Mouse (Mus musculus) heart, adult 2 months (tissue): ENCODE results near the gene Wwox. TPM values are rescaled to one million over a fixed set of nuclear protein-coding genes. Genes with fewer than 3 reads are reported as not detected.

ENCODE experiments used
- DNase-seq, 2 experiments: peaks; one replicate each; pipeline ENCODE4 v3.0.0; 2021
- H3K27ac ChIP-seq: fragments of 200-600 bp; 2 replicates; pipeline ENCODE4 v1.8.1; 2022
- H3K27me3 ChIP-seq: fragments of 200-500 bp; 2 replicates; pipeline ENCODE4 v1.6.1; 2012; ENCODE audit warnings: mild to moderate bottlenecking, low read length, inconsistent platforms, mixed read lengths; ENCODE audit not compliant: control insufficient read depth, insufficient read depth
- H3K36me3 ChIP-seq: fragments of 200-500 bp; 2 replicates; pipeline ENCODE4 v1.6.1; 2012; ENCODE audit warnings: low read length, inconsistent platforms; ENCODE audit not compliant: control insufficient read depth, insufficient read depth
- H3K4me1 ChIP-seq: fragments of 200-500 bp; 2 replicates; pipeline ENCODE4 v1.6.1; 2011; ENCODE audit warnings: low read length; ENCODE audit not compliant: control insufficient read depth, insufficient read depth
- H3K4me3 ChIP-seq: fragments of 200-600 bp; 2 replicates; pipeline ENCODE4 v1.8.1; 2022
- H3K79me2 ChIP-seq: fragments of 200-500 bp; replicated peaks from 2 replicates; pipeline ENCODE4 v1.6.1; 2012; ENCODE audit warnings: mild to moderate bottlenecking, inconsistent platforms, low read length, moderate library complexity, mixed read lengths; ENCODE audit not compliant: control insufficient read depth, insufficient read depth
- H3K9ac ChIP-seq: fragments of 200-500 bp; 2 replicates; pipeline ENCODE4 v1.6.1; 2012; ENCODE audit warnings: low read depth, mild to moderate bottlenecking, control low read depth, inconsistent platforms, low read length, mixed read lengths
- CTCF ChIP-seq: fragments of 200-600 bp; IDR thresholded peaks from 2 replicates; pipeline ENCODE4 v1.8.1; 2022; ENCODE audit warnings: antibody characterized with exemption, mild to moderate bottlenecking, moderate library complexity
- EP300 ChIP-seq: fragments of 200-500 bp; IDR thresholded peaks from 2 replicates; pipeline ENCODE4 v1.6.1; 2011; ENCODE audit warnings: low read depth, low read length, control low read depth; ENCODE audit not compliant: insufficient read depth
- POLR2A ChIP-seq: fragments of 200-500 bp; IDR thresholded peaks from 2 replicates; pipeline ENCODE4 v1.6.1; 2011; ENCODE audit warnings: mild to moderate bottlenecking, low read depth, low read length, control low read depth; ENCODE audit not compliant: insufficient read depth
- WGBS: fragments of 180-500 bp; shearing (Covaris S2); methylation state at CpG from one replicate; pipeline ENCODE4 v1.1.7; 2018; 5-methylcytosine and 5-hydroxymethylcytosine counted together
- intact Hi-C: fragments of 180-260 bp; cut with DNase I; formaldehyde crosslinking; loops from one replicate; pipeline ENCODE4 v1.15.1; 2025
- polyA plus RNA-seq: library from polyadenylated mRNA; depleted of rRNA; stranded (reverse); fragments of >200 nt; gene quantifications from 2 replicates; pipeline ENCODE4 v1.2.3, GENCODE M21; 2012
- total RNA-seq, 2 experiments: library from RNA; stranded (reverse); gene quantifications; 2 replicates each; pipeline ENCODE4 v1.2.3; 2021

Wwox gene
- total and polyA plus RNA-seq, 3 experiments, result 3.3 to 4.6 (median 4.6) TPM

DNA sequence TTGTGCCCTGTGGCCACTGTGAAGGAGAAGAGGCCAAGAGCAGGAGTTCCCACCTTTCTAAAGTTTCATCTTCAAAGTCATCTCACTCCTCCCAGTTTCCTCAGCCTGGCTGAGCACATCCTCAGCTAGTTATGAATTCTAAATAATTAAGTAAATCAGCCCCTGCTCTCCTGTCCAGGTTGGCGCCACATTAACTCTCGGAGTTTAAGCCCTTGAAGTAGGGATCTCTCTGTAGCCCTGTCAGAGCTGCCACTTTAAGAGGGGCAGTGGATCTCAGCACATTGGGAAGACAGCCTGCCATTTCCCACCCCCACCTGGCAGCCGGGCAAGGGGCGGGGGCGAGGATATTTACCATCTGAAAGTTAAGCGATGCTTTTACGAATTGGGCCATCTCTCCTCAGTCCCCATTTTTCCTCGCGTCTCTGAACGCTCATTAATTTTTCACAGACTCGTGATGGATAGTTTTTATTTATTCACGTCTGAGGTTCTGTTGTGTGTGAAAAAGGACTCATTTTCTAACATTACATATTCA, 150.9 kb downstream of the Wwox start:
- no peak for DNase-seq
- no peak overlapping the region for H3K27ac ChIP-seq
- WGBS, result 95% methylated on average over 12 of the region's 12 CpGs
- H3K79me2 ChIP-seq, result no peaks in the 10 kb centered on the region
- H3K27me3 ChIP-seq, result no peaks in the 10 kb centered on the region
- TF ChIP-seq POLR2A (no peak), CTCF (no peak), EP300 (no peak)
- no peak overlapping the region for H3K4me3 ChIP-seq
- no peaks in the 10 kb centered on the region for H3K4me1 ChIP-seq
- intact Hi-C loops, result no loop called here
- no peak overlapping the region for H3K9ac ChIP-seq
- H3K36me3 ChIP-seq, result no peaks in the 10 kb centered on the region

DNA sequence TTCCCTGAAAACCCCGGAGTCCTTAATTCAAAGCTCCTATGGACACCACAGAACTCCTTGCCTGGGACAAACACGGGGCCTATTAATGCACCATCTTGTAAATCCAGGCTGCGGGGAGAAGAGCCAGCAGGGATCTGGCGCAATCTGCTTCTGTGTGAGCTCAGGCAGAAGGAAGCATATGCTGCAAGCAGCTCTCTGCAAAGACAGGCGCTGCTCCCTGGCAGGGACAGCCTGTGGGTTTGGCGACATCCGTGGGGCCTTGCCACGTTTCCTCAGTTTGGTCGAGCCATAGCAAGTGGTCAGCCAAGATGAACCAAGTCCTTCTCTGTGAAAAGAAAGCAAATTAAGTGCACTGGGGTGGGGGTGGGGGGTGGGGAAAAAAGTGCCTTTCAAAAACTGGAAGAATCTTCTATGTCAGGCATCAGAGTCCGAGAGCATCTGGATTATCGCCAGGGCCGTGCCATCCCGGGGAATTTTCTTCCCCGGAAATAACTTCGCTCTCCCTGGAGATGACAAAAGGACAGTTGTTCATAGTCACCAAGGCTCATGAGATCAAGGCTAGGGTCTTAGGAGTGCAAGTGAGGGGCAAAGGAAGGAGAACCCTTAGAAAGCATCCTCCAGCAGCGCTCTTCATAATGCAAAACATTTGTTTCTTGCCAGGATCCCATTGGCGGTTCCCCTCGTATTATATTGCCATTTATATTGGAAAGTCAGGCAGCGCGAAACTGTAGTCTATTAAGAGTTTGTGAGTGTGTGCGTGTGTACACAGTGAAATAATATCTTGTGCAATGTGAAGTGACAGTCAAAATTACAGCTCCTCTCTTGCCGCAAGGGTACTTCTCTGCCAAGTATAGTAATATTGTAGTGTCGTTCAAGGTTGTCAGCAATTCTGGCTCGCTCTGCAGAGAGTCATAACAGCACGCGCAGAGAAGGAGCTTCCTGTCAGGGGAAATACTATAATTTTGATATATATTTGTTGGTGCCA, 152.1 kb downstream of the Wwox start:
- 60% methylated on average over 26 of the region's 26 CpGs for WGBS
- Histone ChIP-seq H3K36me3 (no peaks in the 10 kb centered on the region), H3K9ac (no peak overlapping the region), H3K27me3 (no peaks in the 10 kb centered on the region), H3K27ac (no peak overlapping the region), H3K4me1 (no peaks in the 10 kb centered on the region), H3K4me3 (no peak overlapping the region), H3K79me2 (no peaks in the 10 kb centered on the region)
- intact Hi-C loops, result no loop called here
- TF ChIP-seq CTCF (no peak), EP300 (no peak), POLR2A (no peak)
- DNase-seq, result peak; percentile 43 to 54

DNA sequence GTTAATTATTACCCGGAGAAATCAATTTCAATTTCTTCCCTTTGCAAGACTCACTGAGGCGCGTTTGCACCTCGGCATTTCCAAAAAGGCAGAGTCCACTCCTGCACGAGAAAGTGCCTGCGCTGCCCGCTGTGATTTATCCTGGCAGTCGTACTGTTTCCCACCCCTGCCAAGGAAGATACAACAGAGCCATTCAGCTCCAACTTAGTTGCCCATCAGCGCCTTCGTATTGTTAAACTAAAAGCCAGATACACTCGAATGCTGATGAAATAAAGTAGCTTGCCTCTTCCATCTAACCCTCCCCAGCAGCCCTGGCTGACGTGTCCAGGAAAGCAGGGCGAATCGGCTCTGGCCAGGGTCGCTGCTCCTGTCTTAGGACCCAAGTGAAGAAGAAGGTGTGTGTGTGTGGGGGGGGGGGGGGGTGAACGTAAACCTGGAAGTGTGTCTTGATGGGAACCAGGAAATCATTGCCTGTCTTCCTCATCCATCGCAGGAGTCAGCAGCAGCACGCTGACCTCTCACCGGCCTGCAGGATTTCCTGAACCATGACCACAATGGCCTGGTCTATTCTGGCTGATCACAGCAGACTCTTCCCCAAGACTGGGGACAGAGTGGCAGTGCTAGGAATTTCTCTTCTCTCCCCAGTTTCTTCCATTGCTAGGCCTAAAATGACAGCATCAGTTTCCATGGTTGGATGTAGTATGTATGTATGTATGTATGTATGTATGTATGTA, 154.1 kb downstream of the Wwox start:
- H3K79me2 ChIP-seq, result no peaks in the 10 kb centered on the region
- no peak for TF ChIP-seq EP300
- TF ChIP-seq CTCF, result no peak
- TF ChIP-seq POLR2A, result no peak
- no peaks in the 10 kb centered on the region for H3K27me3 ChIP-seq
- DNase-seq, result no peak
- H3K4me3 ChIP-seq, result no peak overlapping the region
- no peaks in the 10 kb centered on the region for H3K4me1 ChIP-seq
- no peak overlapping the region for H3K27ac ChIP-seq
- WGBS, result 74% methylated on average over 19 of the region's 19 CpGs
- no peaks in the 10 kb centered on the region for H3K36me3 ChIP-seq
- H3K9ac ChIP-seq, result no peak overlapping the region
- intact Hi-C loops, result no loop called here

DNA sequence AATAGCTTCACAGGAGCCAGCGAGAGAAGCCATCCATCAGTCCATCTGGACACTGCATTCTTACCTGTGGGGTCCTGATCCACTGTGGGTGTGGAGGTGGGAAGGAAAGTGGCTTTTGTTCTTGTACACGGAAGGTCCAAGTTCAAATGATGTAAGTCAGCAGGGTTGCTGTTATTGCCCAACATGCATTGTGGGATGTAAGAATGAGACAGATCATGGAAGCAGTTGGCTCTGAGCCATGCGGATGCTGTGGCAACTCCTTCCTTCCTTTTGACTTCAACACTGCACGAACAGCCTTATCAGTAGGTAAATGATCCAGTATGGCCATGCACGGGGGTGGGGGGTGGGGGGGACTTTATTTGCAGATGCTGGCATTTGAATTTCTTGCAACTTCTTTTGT, 155.4 kb downstream of the Wwox start:
- H3K36me3 ChIP-seq, result no peaks in the 10 kb centered on the region
- TF ChIP-seq EP300 (no peak), CTCF (no peak), POLR2A (no peak)
- 61% methylated on average over 5 of the region's 5 CpGs for WGBS
- no peak overlapping the region for H3K9ac ChIP-seq
- no peak overlapping the region for H3K4me3 ChIP-seq
- DNase-seq, result no peak
- no peaks in the 10 kb centered on the region for H3K79me2 ChIP-seq
- H3K27ac ChIP-seq, result no peak overlapping the region
- H3K27me3 ChIP-seq, result no peaks in the 10 kb centered on the region
- intact Hi-C loops, result no loop called here
- H3K4me1 ChIP-seq, result no peaks in the 10 kb centered on the region

DNA sequence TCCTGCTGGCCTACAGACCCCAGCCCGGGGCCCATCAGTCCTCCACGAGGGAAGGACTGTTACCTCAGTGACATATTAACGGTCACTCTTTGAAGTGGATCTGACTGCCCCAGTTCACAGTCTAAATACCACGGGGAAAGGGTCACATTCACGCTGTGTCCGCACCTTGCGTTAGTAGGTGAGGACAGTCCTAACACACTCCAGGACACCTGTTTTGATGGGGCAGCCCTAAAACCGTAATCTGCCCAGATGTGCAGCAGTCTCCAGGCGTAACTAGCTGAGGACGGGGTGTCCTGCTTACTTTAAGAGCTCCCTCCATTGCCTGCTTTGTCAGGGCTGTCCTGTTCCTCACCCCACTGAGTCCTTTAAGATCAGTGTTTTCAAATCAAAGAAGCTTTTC, 160.1 kb downstream of the Wwox start:
- no peak overlapping the region for H3K9ac ChIP-seq
- no peaks in the 10 kb centered on the region for H3K36me3 ChIP-seq
- H3K4me3 ChIP-seq, result no peak overlapping the region
- H3K27ac ChIP-seq, result no peak overlapping the region
- intact Hi-C loops, result no loop called here
- no peaks in the 10 kb centered on the region for H3K27me3 ChIP-seq
- WGBS, result 76% methylated on average over 10 of the region's 10 CpGs
- peaks cover 1% of the 10 kb centered on the region; the same call in 1 of the 2 replicates for H3K4me1 ChIP-seq
- no peaks in the 10 kb centered on the region for H3K79me2 ChIP-seq
- TF ChIP-seq POLR2A (no peak), EP300 (no peak), CTCF (no peak)
- DNase-seq, result no peak
